Mouse (Mus musculus): ENCODE measurements around the gene Shh. TPM values are rescaled to one million over a fixed set of nuclear protein-coding genes. Genes with fewer than 3 reads are reported as not detected.

The Shh gene
- total RNA-seq, 4 experiments from 2014 or later = not detected

Other genes with a start within 250 kb of the Shh start
- gene Cnpy1, start 221.4 kb downstream of the Shh start, total RNA-seq (2022) = not detected
- gene Rbm33, start 150.1 kb downstream of the Shh start, total RNA-seq (2022) = 10 to 100 TPM; 37.3 to 42.9 (median 39.5) TPM